Mouse (Mus musculus) megakaryocyte, embryonic 14.5 days (primary cell): ENCODE data around the gene Rap1gap.

ENCODE experiments used
- FLI1 ChIP-seq: IDR thresholded peaks from 2 replicates; pipeline ENCODE4 v1.6.1; 2012; ENCODE audit warnings: low read length, inconsistent platforms, mixed read lengths
- GATA1 ChIP-seq: IDR thresholded peaks from 3 replicates; pipeline ENCODE4 v1.6.1; 2012; ENCODE audit warnings: mixed read lengths, low read length, inconsistent platforms, borderline replicate concordance

DNA sequence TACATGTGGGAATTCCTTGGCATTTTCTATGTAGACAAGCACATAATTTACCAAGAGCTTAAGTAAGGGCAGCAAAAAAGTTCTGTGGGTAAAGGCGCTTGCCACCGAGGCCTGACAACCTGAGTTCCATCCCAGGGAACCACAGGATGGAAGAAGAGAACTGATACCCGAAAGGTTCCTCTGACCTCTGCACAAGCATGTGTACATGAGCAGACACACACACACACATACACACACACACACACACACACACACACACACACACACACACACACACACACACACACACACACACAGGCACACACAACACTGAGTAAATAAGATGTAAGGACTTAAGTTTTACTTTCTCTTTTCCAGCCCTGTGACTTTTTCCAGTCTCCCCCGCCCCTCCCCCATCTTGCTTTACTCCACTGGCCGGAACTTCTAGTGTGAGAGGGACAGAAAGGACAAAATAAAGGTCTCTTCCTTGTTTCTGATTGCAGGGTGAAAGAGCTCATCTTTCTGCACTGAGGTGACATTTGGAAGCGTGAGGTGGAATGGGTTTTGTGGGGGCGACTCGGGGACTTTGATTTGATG, 99.5 kb downstream of the Rap1gap start:
- no peak for TF ChIP-seq GATA1
- TF ChIP-seq FLI1 = no peak
